Mouse (Mus musculus): ENCODE data around the gene Dgki.

- TF ChIP-seq BHLHE40 (IDR thresholded peaks at IDR 0.05; ENCODE audit: borderline replicate concordance, low read depth, low read length) (no peak), RCOR1 (IDR thresholded peaks at IDR 0.05; ENCODE audit: low read depth, low read length) (no peak), TAL1 (IDR thresholded peaks at IDR 0.05; ENCODE audit: low read length) (no peak), CTCF (IDR thresholded peaks at IDR 0.05 in 2 of 3, conservative IDR thresholded peaks at IDR 0.05 in 1 of 3; ENCODE audit: control insufficient read depth in 1 of 3, insufficient read depth in 1 of 3, low read depth in 2 of 3, low read length in 3 of 3, poor library complexity in 1 of 3, severe bottlenecking in 1 of 3) (no peak), JUND (IDR thresholded peaks at IDR 0.05; ENCODE audit: low read depth, low read length) (no peak), GATA1 (IDR thresholded peaks at IDR 0.05; ENCODE audit: low read depth, low read length) (no peak), USF1 (IDR thresholded peaks at IDR 0.05; ENCODE audit: low read depth, low read length) (no peak)
These were observed 484.0 kb downstream of the Dgki start for GRCm38 (mm10) chr6:36815992-36816391.
